Mouse (Mus musculus): ENCODE measurements around the gene Zfp282.

Zfp282 gene

DNA sequence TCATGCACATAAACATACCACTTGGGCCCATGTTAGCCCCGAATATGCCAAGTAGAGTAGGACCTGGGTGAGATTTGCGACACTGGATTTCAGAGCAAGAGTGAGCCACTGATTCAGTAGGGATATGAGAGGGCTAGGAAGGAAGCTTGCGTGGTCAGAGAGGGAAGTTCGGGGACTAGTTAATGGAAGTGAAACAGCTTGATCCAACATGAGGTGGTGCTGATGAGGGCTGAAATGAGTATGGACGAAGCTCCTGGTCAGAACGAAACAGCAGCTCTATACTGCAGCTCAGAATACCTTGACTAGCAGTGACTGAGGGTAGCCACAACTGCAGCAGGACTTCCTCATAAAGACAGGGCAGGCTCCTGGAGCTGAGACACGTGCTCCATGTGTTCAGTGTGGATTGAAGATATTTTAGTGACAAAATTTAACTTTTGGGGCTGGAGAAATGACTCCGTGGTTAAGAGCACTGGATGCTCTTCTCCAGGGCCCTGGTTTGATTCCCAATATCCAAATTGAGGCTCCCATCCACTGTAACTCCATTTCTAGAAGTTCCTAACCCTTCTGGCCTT, 11.9 kb downstream of the Zfp282 start:
- no peak for DNase-seq (ENCODE audit: extremely low read depth, insufficient read length, low spot score)

DNA sequence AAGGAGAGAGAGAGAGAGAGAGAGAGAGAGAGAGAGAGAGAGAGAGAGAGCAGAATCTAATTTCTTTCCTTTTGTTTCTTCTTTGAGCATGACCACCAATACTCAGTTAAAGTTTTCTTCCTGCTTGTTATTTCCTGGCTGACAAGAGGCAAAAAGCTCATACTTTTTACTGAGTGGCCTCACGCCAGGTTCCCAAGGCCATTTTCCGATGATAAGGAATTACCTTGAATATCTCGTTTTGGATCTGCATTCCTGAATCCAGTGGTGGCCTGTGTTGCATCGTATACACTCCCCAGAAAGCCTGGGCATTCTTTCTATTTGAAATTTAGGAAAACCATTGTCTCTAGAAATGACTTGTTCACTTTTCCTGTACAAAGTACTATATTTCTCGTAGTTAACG, 22.4 kb downstream of the Zfp282 start:
- DNase-seq (ENCODE audit: extremely low read depth, insufficient read length, low spot score): no peak

DNA sequence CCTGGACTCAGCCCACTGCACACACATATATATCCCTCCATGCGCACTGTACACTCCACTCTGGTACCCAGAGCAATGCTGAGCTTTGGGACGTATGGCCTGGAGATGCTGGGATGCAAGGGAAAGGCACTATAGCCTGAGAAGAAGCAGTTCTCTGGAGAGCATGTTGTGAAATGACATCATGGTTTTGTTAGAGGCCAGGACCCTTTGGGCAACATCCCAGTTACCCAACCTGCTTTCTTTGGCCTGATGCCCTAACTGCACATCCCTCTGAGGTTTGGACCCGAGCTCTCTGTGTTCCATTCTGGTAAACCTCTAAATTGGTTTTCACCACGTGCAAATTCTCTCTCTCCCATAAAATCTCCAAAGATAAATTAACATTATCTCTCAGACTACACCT, 26.6 kb downstream of the Zfp282 start:
- DNase-seq (ENCODE audit: extremely low read depth, insufficient read length, low spot score): no peak

DNA sequence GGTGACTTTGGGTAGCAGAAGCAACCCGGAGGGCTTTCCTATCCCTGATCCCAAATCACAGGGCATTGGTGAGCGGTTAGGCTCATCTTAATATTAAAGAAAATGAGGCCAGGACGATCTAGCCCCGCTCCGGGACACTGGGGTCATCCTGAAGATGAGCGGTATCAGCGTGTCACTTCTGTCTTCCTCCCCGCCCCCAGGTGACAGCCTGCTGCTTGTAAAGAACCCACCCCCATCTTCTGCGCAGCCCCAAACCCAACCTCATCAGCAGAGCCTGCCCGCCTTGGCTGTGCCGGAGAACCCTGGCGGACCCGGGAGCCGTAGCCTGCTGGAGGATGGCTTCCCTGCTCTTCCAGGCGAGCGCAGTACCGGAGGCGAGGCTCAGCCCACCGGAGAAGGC, 27.4 kb downstream of the Zfp282 start:
- DNase-seq (ENCODE audit: extremely low read depth, insufficient read length, low spot score): no peak

DNA sequence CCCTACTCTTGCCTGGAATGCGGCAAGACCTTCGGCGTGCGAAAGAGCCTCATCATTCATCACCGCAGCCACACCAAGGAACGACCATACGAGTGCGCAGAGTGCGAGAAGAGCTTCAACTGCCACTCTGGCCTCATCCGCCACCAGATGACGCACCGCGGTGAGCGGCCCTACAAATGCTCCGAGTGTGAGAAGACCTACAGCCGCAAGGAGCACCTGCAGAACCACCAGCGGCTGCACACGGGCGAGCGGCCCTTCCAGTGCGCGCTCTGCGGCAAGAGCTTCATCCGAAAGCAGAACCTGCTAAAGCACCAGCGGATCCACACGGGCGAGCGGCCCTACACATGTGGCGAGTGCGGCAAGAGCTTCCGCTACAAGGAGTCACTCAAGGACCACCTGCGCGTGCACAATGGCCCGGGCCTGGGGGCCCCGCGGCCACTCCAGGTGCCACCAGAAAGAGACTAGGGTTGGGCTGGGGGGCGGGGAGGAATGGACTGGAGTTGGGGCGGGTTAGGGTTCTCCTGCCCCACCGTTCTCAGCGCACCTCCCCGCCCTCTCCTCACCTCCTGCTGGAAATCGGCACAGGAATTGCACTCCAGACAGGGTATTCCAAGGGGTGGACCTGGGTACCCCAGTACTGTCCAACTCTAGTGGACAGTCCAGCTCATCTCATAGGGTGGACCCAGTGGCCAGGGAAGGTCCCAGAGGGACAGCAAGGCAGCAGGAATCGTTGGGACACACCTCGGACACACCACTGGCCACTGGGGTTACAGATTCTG, 28.1 kb downstream of the Zfp282 start:
- peak; percentile 11 for DNase-seq (ENCODE audit: extremely low read depth, insufficient read length, low spot score)

DNA sequence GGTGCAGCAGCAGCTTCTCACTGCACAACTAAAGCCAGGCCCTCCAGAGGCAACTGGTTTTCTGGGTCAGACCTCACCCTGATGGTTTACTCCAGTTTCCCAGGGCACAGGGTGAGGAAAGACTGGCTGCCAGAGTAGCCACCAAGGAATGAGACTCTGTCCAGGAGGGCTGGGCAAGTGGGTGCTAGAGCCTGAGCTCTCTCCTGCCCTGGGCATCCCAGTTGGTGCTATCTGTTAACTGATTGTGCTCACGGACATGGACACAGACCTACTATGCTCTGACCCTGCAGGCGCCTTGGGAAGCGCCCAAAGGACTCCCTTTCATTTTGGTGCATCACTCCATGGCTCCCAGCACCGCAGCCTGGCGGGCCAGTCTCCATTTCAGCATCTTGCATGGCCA, 29.3 kb downstream of the Zfp282 start:
- no peak for DNase-seq (ENCODE audit: extremely low read depth, insufficient read length, low spot score)

DNA sequence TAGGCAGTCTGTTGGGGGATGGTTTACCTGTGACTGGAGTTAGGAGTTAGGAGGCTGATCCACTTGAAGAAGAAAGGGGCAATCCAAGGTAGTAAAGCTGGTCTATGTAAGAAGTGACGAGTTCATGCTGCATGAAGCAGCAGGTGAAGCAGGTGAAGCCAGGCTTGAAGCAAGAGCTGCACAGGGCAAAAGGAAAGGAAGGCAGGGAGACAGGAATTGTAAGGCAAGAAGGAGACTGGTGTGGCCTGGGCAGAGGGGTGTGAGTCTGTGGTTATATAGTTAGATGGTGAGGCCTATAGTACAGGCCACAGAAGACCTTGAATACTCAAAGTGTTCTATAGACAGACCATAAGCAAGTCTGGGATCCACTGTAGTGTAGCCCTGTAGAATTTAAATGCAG, 32.0 kb downstream of the Zfp282 start:
- DNase-seq (ENCODE audit: extremely low read depth, insufficient read length, low spot score): no peak

DNA sequence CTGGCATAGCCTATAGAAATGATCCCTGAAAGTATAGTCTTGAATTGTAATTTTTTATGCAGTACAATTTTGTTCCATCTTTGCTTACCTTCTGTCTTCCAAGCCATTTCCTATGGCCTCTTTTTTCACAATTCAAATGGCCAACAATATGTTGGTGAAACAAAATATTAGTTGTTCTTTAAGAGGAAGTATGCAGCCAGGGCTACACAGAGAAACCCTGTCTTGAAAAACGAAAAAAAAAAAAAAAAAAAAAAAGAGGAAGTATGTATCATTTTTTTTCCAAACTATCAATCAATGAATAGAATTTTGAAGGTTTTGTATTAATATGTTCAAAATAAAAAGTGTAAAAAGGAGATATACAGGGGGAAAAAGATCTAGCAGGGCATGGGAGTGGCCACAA, 34.6 kb downstream of the Zfp282 start:
- DNase-seq (ENCODE audit: extremely low read depth, insufficient read length, low spot score): no peak

DNA sequence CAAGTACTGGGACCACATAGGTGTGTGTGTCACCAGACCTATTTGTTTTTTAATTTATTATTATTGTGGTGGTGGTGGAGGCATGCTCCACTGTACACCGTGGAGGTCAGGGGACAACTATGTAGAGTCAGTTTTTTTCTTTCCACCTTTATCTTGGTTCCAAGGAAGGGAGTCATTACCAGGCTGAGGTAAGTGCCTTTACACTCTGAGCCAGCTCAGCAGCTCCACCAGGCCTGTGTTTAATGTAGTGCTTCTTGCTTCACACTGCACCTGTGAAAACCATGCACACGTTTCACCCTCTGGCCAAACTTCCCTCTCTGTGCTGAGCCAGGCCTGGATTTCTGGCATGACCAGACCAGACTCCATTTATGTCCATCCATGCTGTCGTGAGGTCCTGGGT, 36.0 kb downstream of the Zfp282 start:
- no peak for DNase-seq (ENCODE audit: extremely low read depth, insufficient read length, low spot score)

DNA sequence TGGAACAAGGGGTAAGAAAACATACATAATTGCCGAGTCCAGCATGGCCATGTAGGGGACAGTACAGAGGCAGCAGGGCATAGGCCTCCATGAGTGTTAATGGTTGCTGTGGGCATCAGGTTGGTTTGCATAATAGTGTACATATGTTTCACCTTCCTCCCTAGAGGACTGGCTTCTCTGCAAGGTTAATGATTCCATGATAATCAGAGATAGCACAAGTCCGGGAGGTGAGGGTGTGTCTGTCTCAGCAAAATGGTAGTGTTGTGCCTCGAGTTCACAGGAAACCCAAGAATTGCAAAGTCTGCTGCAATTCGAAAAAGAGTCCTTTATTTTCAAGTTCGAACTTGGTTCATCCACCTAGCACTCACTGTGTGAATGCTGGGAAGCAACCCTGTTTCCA, 40.0 kb downstream of the Zfp282 start:
- DNase-seq (ENCODE audit: extremely low read depth, insufficient read length, low spot score): no peak

DNA sequence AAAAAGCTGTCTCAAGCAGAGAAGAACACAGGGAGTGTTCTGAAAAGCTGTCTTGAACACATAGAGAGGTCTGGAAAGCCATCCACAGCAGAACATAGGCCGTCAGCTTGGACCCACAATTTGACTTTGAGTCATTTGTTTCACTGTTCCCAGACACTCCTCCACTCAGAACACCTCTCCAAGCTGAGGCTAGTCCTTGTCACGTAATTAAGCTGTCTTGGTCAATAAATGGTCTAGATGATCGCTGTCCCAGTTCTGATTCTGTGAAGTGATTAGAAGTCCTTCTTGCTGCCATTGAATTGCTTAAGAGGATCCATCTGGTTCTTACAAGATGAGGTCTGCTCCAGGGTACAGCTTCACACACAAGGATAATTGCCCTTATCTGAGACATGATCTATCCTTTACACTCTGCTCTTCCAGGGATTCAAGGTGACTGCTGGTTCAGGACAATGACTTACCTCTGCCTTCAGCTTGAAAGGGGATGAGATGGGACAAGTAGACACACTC, 41.8 kb downstream of the Zfp282 start:
- no peak for DNase-seq (ENCODE audit: extremely low read depth, insufficient read length, low spot score)

DNA sequence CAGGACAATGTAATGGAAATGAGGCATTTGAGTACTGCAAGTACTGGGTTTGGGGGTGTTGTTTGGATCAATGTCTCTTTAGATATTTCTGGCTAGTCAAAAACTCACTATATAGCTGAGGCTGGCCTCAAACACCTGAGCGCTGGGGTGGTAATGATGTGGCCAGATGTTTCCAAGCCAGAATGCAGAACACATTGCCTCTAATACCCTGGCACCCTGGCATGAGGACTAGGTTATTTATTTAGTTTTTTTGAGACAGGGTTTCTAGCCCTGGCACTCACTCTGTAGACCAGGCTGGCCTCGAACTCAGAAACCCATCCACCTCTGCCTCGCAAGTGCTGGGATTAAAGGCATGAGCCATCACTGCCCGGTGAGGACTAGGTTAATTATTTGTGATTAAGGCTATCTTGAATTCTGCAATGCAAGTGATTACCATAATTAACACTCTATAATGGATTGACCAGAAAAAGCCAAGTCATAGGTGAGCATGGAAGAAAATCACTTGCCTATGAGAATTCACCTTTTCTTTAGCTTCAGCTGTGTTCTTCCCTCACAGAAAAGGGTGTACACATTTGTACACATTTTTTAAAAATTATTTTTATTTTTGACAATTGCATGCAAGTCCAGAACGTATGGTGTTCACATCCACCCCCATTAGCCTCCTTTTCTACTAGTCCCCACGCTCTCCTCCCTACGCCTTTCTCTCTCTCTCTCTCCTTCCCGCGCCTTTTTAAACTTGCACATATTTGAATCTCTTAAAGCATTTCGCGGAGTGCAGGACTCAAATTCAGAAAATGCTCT, 42.8 kb downstream of the Zfp282 start:
- no peak for DNase-seq (ENCODE audit: extremely low read depth, insufficient read length, low spot score)

DNA sequence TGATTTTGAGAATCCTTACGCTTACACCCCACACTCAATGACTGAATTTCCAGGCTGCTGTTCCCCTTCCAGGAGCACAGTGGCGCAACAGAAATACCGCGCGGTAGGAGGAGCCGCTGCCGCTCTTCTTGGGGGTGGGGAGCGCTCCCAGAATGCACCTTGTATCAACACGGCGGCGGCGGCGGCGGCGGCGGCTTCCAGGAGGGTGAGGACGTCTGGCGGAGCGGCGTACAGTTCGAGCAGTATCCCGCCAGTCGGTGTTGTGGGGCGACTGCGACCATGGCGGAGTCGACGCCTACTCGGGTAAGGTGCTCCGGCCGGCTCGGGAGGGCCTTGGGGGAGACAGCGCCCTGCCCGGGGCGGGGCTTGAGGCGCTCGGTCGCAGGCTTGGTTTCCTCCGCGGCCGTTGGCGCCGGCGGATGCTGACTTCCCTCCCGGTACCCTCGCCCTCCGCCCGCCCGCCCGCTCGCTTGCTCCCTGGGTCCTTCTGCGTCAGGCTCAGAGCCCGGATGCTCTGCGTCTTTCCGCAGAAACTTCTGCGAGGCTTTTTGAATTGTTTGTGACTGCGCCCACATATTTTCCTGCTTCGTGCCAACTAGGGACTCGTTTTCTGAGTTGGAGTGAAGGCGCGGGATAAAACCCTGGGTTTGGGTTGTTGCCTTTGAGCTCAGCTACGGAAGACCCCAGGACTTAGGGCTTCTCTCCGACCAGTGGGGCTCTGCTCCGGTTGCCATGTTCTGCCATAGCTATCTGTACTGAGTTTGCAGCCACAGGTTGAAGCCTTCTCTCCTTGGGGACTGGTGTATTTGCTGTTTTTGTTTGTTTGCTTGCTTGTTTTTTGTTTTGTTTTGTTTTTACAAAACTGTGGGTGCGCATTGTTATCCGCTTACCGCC, 43.7 kb downstream of the Zfp282 start, which contains the start of gene Zfp212:
Gene Zfp212 (plus strand): TSS at position 30 of the 894 bp plus-strand sequence.
- DNase-seq (ENCODE audit: extremely low read depth, insufficient read length, low spot score): peak; percentile 82

DNA sequence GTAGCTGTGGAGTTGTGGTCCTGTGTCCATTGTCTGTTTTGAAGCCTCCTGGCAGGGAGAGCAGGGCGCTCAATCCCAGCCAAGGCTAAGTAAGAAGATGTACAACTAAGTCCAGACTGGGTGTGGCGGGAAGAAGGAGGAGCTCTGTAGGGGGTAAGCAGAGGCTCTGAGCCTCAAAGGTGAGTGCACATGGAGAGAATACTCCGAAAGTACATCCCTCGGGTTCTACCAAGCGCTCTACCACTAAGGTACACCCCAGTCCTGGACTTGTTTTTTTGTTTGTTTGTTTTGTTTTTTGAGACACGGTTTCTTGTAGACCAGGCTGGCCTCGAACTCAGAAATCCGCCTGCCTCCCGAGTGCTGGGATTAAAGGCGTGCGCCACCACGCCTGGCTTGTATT, 65.5 kb downstream of the Zfp282 start:
- no peak for DNase-seq (ENCODE audit: extremely low read depth, insufficient read length, low spot score)

DNA sequence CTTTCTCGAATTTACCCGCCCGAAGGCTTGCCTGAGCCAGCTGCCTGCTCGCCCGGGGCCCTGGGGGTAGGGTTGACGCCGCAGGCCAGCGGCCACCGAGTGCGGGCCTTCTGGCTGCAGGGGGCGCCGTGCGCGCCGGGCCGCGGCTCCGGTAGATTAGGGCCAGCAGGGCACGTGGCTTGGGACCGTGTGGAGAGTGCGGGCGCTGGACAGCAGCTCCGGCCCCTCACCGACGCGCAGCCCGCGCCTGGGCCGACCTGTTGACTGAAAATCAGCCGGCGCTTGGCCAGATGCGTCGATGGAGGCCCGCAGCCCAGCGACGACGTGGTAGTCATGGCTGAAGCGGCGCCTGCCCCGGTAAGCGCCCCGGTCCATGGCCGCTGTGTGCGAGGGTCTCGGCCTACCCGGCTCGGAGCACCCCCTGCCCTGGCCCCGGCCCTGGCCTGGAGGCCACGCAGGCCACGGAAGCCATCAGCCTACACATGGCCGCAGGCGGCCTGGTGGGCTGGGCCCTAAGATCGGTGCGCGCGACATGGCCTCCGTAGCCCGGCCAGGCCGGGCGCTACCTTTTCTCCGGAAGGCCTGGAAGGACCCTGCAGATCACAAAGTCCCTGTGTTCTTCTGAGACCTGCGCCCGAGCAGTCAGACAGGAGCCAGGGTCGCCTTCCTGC, 66.2 kb downstream of the Zfp282 start:
- DNase-seq (ENCODE audit: extremely low read depth, insufficient read length, low spot score): no peak

DNA sequence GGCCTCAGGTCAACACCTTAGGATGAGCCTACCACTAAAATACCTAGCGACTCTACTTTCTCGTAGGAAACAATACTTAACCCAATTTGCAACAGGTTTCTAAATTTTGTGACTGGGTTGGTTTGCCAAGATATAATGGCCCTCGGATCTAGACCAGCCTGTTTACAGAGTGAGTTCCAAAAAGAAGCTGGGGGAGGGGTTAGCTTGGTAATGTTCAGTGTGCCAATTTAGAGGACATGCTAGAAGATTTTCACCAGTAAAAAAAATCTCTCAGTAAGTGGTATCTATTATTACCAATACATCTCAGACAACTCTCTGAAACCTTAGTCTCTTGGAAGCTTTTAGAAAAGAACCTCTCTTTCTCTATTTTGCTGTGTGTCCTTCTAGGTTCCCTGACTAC, 66.7 kb downstream of the Zfp282 start:
- DNase-seq (ENCODE audit: extremely low read depth, insufficient read length, low spot score): no peak

DNA sequence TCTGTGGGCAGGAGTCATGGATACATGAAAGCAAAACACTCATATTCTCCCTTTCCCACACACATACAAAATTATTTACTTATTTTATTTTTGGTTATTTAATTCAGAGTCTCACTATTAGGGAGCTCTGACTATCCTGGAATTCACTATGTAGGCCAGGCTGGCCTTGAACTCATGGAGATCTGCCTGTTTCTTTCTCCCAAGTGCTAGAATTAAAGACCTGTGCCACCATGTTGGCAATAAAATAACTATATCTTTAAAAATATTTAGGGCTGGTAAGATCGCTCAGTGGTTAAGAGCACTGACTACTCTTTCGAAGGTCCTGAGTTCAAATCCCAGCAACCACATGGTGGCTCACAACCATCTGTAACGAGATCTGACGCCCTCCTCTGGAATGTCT, 70.4 kb downstream of the Zfp282 start:
- no peak for DNase-seq (ENCODE audit: extremely low read depth, insufficient read length, low spot score)

DNA sequence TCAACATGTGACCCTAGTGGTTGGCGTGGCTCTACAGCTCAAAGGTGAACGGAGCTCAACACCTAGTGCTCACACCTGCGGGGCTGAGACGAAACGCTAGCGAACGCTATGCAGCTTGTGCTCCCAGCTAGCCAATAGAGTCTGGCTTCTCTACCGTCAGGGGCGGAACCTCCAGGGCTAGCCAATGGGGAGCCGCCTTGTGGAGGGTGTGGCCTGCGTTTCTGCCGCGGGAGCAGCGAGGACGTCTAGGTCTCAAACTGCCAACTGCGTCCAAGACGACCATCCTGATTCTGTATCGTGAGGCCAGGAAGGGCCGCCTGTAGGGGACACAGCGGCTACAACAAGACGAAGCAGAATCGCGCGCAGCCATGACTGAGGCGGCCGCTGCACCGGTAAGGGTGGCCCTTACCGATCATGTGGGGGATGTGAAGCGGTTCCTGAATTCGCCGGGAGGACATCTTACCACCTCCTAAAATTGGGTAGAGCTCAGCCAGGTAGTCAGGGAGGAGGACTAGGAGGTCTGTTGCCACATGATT, 76.3 kb downstream of the Zfp282 start, which contains the start of gene Zfp956:
Gene Zfp956 (plus strand): TSS at position 200 of the 536 bp plus-strand sequence.
- peak; percentile 86 for DNase-seq (ENCODE audit: extremely low read depth, insufficient read length, low spot score)

DNA sequence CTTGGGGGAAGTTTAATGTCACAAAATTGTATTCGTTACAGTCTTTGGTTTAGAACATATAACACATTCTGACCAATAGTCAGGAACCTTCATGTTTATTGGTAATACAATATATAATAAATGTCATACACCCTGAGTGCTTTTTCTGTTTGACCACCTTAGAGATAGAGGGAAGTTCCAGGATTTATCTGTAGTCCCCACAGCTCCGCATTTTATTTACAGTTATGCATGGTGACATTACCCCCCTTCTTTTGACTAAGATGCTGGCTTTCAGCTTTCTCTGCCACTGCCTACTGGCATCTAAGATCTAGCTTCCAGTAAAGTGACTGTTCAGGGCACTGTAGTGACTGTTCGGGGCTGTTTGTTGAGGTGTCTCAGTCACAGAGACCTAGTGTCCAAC, 77.4 kb downstream of the Zfp282 start:
- no peak for DNase-seq (ENCODE audit: extremely low read depth, insufficient read length, low spot score)

DNA sequence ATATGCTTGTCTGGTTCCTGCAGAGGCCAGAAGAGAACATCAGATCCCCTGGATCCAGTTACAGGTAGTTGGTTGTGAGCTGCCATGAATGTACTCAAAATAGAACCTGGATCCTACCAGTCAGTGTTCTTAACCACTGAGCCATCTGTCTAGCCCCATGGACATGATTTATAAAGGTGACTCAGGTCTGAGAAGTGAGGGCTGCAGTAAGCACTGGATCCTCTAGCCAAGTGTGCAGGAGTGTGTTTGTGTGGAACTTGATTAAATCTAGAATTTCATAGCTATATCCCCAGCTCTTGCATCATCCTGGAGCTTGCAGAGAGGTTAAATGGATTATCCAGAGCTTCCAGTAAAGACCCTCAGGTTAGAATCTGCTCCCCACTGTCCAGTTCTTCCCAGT, 80.8 kb downstream of the Zfp282 start:
- DNase-seq (ENCODE audit: extremely low read depth, insufficient read length, low spot score): no peak
